Comparison of ENCODE assay signal across 8 mouse cellular contexts in genomic region chr11:53521120-53521820, GRCm38 (mm10). TPM values are rescaled to one million over a fixed set of nuclear protein-coding genes. Genes with fewer than 3 reads are reported as not detected.
A peak's percentile ranks its signal among the peaks of the same experiment; 100 is the strongest.
DNase-seq lines count a peak whose midpoint lies in the region; ATAC-seq and TF ChIP-seq lines count a peak whose summit lies in the region.

No protein-coding gene starts in this region.

- peaks cover 14% of the 10 kb centered on the region for H3K4me1 ChIP-seq in forebrain, postnatal 0 days (ENCODE audit: insufficient read depth)
- peaks cover 94% of the 10 kb centered on the region for H3K4me1 ChIP-seq in liver, embryonic 12.5 days

- H3K27ac ChIP-seq in forebrain, postnatal 0 days (ENCODE audit: low read depth, low read length), result no peak overlapping the region
- H3K27ac ChIP-seq in liver, embryonic 12.5 days, result peak overlapping the region; percentile 95

- peak overlapping the region; percentile 83 for H3K4me3 ChIP-seq in forebrain, postnatal 0 days (ENCODE audit: low read depth, low read length)
- peak overlapping the region; percentile 91 for H3K4me3 ChIP-seq in liver, embryonic 12.5 days

- ATAC-seq in forebrain, postnatal 0 days, result no peak
- peak; percentile 42 for ATAC-seq in liver, embryonic 12.5 days

- 46% methylated on average over 16 of the region's 16 CpGs for WGBS in forebrain, postnatal 0 days
- WGBS in liver, embryonic 12.5 days (ENCODE audit: insufficient replicate concordance), result 23% methylated on average over 16 of the region's 16 CpGs

- peak overlapping the region; percentile 73 for H3K4me2 ChIP-seq in forebrain, postnatal 0 days (ENCODE audit: low read depth)
- H3K4me2 ChIP-seq in liver, embryonic 12.5 days, result peak overlapping the region; percentile 92

- no peaks in the 10 kb centered on the region for H3K27me3 ChIP-seq in forebrain, postnatal 0 days (ENCODE audit: insufficient read depth, low read length)
- H3K27me3 ChIP-seq in liver, embryonic 12.5 days (replicated peaks), result no peaks in the 10 kb centered on the region

- H3K36me3 ChIP-seq in forebrain, postnatal 0 days (ENCODE audit: insufficient read depth), result no peaks in the 10 kb centered on the region
- peaks cover 29% of the 10 kb centered on the region for H3K36me3 ChIP-seq in liver, embryonic 12.5 days

- no peak for TF ChIP-seq POLR2A in brain, embryonic 14.5 days (IDR thresholded peaks at IDR 0.05; ENCODE audit: borderline replicate concordance, extremely low read depth, insufficient read depth, insufficient read length, poor library complexity, severe bottlenecking)

- peak overlapping the region; percentile 80 for H3K9ac ChIP-seq in forebrain, postnatal 0 days
- peak overlapping the region; percentile 97 for H3K9ac ChIP-seq in liver, embryonic 12.5 days

- DNase-seq in kidney, postnatal 10 days, result peak; percentile 16
- no peak for DNase-seq in kidney, postnatal 36 days
- peak; percentile 28 for DNase-seq in brain, embryonic 14.5 days (ENCODE audit: low read depth)
- peak; percentile 35 for DNase-seq in forebrain, postnatal 0 days
- DNase-seq in adrenal gland, postnatal 4 days (ENCODE audit: low spot score in 2 of 2), result no peak
- DNase-seq in layer of hippocampus, adult 9-11 months, result no peak
- DNase-seq in adrenal gland, adult 8-10 months, result no peak

- no peak for TF ChIP-seq CTCF in brain, embryonic 14.5 days (IDR thresholded peaks at IDR 0.05; ENCODE audit: borderline replicate concordance, extremely low read depth, insufficient read depth, insufficient read length)
- TF ChIP-seq CTCF in forebrain, postnatal 0 days (IDR thresholded peaks at IDR 0.05; ENCODE audit: low read depth), result no peak

- H3K9me3 ChIP-seq in forebrain, postnatal 0 days (ENCODE audit: low read length), result no peaks in the 10 kb centered on the region
- H3K9me3 ChIP-seq in liver, embryonic 12.5 days (replicated peaks), result no peaks in the 10 kb centered on the region

RNA-seq across cellular contexts. Expression of gene Sept8, which starts 2.2 kb away (rescaled TPM):
- polyA plus RNA-seq in brain, embryonic 14.5 days (2012; rRNA removed), result 36.5 and 38.4 TPM in 2 replicates
- 37.2 and 40.9 TPM in 2 replicates for total RNA-seq in forebrain, postnatal 0 days (2014; rRNA removed)
- polyA plus RNA-seq in forebrain, postnatal 0 days (2015; fragmentation: Nextera tagmentation; extraction: Ambion mirVana), result 13.5 and 18.2 TPM in 2 replicates
- polyA plus RNA-seq in liver, embryonic 12.5 days (2016; fragmentation: Nextera tagmentation; extraction: Ambion mirVana), result 33.5 and 34.3 TPM in 2 replicates
- 10 to 100 TPM; 60.4 to 65.7 TPM for total RNA-seq in adrenal gland, postnatal 4 days (2021)
- total RNA-seq in adrenal gland, adult 8-10 months (2022), result 10 to 100 TPM; 37.0 to 51.7 (median 42.1) TPM

RNA-seq across cellular contexts. Expression of gene Sowaha, which starts 41.2 kb away (rescaled TPM):
- polyA plus RNA-seq in brain, embryonic 14.5 days (2012; rRNA removed), result 1.1 and 1.6 TPM in 2 replicates
- total RNA-seq in forebrain, postnatal 0 days (2014; rRNA removed), result 13.2 and 13.5 TPM in 2 replicates
- polyA plus RNA-seq in forebrain, postnatal 0 days (2015; fragmentation: Nextera tagmentation; extraction: Ambion mirVana), result 5.0 and 7.9 TPM in 2 replicates
- 9.8 and 10.1 TPM in 2 replicates for polyA plus RNA-seq in liver, embryonic 12.5 days (2016; fragmentation: Nextera tagmentation; extraction: Ambion mirVana)
- 1 to 10 TPM; 1.7 to 2.2 TPM for total RNA-seq in adrenal gland, postnatal 4 days (2021)
- 1 to 10 TPM in 1 of 4 experiments, under 1 TPM in 3; 0.32 to 1.0 (median 0.71) TPM for total RNA-seq in adrenal gland, adult 8-10 months (2022)

RNA-seq across cellular contexts. Expression of gene Gm9945, which starts 41.3 kb away (rescaled TPM):
- polyA plus RNA-seq in brain, embryonic 14.5 days (2012; rRNA removed), result not detected in 2 replicates
- not detected in 2 replicates for total RNA-seq in forebrain, postnatal 0 days (2014; rRNA removed)
- 0.15 and 0.28 TPM in 2 replicates for polyA plus RNA-seq in forebrain, postnatal 0 days (2015; fragmentation: Nextera tagmentation; extraction: Ambion mirVana)
- 0.14 and 0.48 TPM in 2 replicates for polyA plus RNA-seq in liver, embryonic 12.5 days (2016; fragmentation: Nextera tagmentation; extraction: Ambion mirVana)
- not detected for total RNA-seq in adrenal gland, postnatal 4 days (2021)
- total RNA-seq in adrenal gland, adult 8-10 months (2022), result not detected

RNA-seq across cellular contexts. Expression of gene Kif3a, which starts 45.9 kb away (rescaled TPM):
- polyA plus RNA-seq in brain, embryonic 14.5 days (2012; rRNA removed), result 79.4 and 100 TPM in 2 replicates
- total RNA-seq in forebrain, postnatal 0 days (2014; rRNA removed), result 103 and 118 TPM in 2 replicates
- 241 and 330 TPM in 2 replicates for polyA plus RNA-seq in forebrain, postnatal 0 days (2015; fragmentation: Nextera tagmentation; extraction: Ambion mirVana)
- polyA plus RNA-seq in liver, embryonic 12.5 days (2016; fragmentation: Nextera tagmentation; extraction: Ambion mirVana), result 13.7 and 14.5 TPM in 2 replicates
- total RNA-seq in adrenal gland, postnatal 4 days (2021), result 10 to 100 TPM; 27.5 to 30.1 TPM
- 10 to 100 TPM; 28.4 to 36.3 (median 31.1) TPM for total RNA-seq in adrenal gland, adult 8-10 months (2022)

RNA-seq across cellular contexts. Expression of gene Gm9837, which starts 51.0 kb away (rescaled TPM):
- not detected in 2 replicates for polyA plus RNA-seq in brain, embryonic 14.5 days (2012; rRNA removed)
- total RNA-seq in forebrain, postnatal 0 days (2014; rRNA removed), result 1.7 TPM in 1 of 2 replicates, not detected in the other
- polyA plus RNA-seq in forebrain, postnatal 0 days (2015; fragmentation: Nextera tagmentation; extraction: Ambion mirVana), result not detected in 2 replicates
- not detected in 2 replicates for polyA plus RNA-seq in liver, embryonic 12.5 days (2016; fragmentation: Nextera tagmentation; extraction: Ambion mirVana)
- total RNA-seq in adrenal gland, postnatal 4 days (2021), result not detected
- total RNA-seq in adrenal gland, adult 8-10 months (2022), result not detected

Comparison
In these comparisons a context has a peak if more than half of its experiments do, and no peak if none do; other contexts are left out.
1. DNase-seq: peak in kidney, postnatal 10 days (single experiment), brain, embryonic 14.5 days (single experiment) and forebrain, postnatal 0 days (single experiment); none in kidney, postnatal 36 days (0 of 2), adrenal gland, postnatal 4 days (0 of 2), layer of hippocampus, adult 9-11 months (single experiment) and adrenal gland, adult 8-10 months (single experiment).